Mouse (Mus musculus): ENCODE results near the gene Ccdc51. TPM values are rescaled to one million over a fixed set of nuclear protein-coding genes. Genes with fewer than 3 reads are reported as not detected.

The Ccdc51 gene
- polyA plus RNA-seq, 1 experiment from 2014 or later = 16.8 TPM

DNA sequence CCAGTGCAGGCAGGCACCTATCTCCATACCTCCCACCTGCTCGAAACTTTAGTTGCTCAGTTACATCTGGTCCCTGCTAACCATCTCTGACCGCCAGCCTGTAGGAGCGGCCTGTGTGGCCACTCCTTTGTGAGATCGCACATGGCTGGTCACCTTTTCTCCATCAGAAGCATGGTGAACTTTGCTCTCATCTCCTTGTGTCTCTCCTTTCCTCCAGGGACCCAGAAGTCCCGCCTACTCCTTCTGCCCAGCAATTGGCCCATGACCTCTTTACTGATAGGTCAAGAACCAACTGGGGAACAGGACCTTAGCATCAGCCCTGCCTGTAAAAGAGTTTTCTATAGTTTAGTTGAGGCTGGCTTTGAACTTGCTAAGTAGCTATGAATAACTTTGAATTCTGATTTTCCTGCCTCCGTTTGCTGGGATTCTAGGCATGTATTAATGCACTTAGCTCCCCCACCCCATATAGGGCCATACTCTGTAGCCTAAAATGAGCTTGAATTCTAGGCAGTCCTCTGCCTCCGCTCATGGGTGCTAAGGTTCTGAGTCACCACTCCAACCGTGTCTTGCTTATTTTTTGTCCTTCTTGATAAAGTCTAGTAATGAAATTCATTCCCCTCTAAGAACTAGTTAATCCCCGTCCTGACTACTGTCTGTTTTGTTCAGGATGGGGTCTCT, 32.2 kb upstream of the Ccdc51 start:
- H3K27ac ChIP-seq (ENCODE audit: low read length) = no peak overlapping the region
- H3K4me2 ChIP-seq (replicated peaks; ENCODE audit: low read depth, low read length) = no peak overlapping the region
- 80% methylated on average over 9 of the region's 9 CpGs for WGBS
- H3K36me3 ChIP-seq (ENCODE audit: insufficient read depth, low read length) = peaks cover 14% of the 10 kb centered on the region; the same call in 1 of the 2 replicates
- H3K4me1 ChIP-seq (ENCODE audit: insufficient read depth, low read length) = peaks cover 8% of the 10 kb centered on the region
- H3K27me3 ChIP-seq (ENCODE audit: insufficient read depth, low read length) = no peaks in the 10 kb centered on the region
- H3K9me3 ChIP-seq (ENCODE audit: low read length) = no peaks in the 10 kb centered on the region
- no peak for ATAC-seq (ENCODE audit: low FRiP score, low TSS enrichment)
- H3K9ac ChIP-seq (replicated peaks; ENCODE audit: low read length) = no peak overlapping the region
- no peak overlapping the region for H3K4me3 ChIP-seq (ENCODE audit: low read length)

DNA sequence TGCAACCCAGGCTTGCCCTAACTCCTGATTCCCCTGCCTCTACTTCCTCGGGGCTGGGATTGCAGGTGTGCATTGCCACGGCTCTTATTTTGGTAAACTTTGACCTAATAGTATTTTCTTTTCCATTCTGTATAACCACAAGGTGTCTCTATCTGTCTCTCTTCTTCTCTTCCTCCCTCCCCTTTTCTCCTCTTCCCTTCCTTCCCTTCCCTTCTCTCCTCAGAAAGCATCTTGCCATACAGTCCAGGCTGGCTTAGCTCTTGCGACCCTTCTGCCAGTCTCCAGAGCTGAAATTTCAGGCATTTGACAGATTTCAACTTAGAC, 31.7 kb upstream of the Ccdc51 start:
- H3K36me3 ChIP-seq (ENCODE audit: insufficient read depth, low read length) = peaks cover 14% of the 10 kb centered on the region; the same call in 1 of the 2 replicates
- no peak for ATAC-seq (ENCODE audit: low FRiP score, low TSS enrichment)
- H3K27me3 ChIP-seq (ENCODE audit: insufficient read depth, low read length) = no peaks in the 10 kb centered on the region
- H3K4me1 ChIP-seq (ENCODE audit: insufficient read depth, low read length) = peaks cover 12% of the 10 kb centered on the region
- no peak overlapping the region for H3K9ac ChIP-seq (replicated peaks; ENCODE audit: low read length)
- WGBS = 58% methylated on average over 3 of the region's 3 CpGs
- no peak overlapping the region for H3K27ac ChIP-seq (ENCODE audit: low read length)
- H3K4me3 ChIP-seq (ENCODE audit: low read length) = no peak overlapping the region
- H3K4me2 ChIP-seq (replicated peaks; ENCODE audit: low read depth, low read length) = no peak overlapping the region
- H3K9me3 ChIP-seq (ENCODE audit: low read length) = no peaks in the 10 kb centered on the region

GRCm38 (mm10) chr9:109051011-109051501, 31.2 kb upstream of the Ccdc51 start:
- H3K4me1 ChIP-seq (ENCODE audit: insufficient read depth, low read length) = peaks cover 12% of the 10 kb centered on the region
- no peaks in the 10 kb centered on the region for H3K27me3 ChIP-seq (ENCODE audit: insufficient read depth, low read length)
- no peak overlapping the region for H3K9ac ChIP-seq (replicated peaks; ENCODE audit: low read length)
- WGBS = 90% methylated on average over 13 of the region's 13 CpGs
- no peak overlapping the region for H3K27ac ChIP-seq (ENCODE audit: low read length)
- H3K4me2 ChIP-seq (replicated peaks; ENCODE audit: low read depth, low read length) = no peak overlapping the region
- no peak for ATAC-seq (ENCODE audit: low FRiP score, low TSS enrichment)
- H3K4me3 ChIP-seq (ENCODE audit: low read length) = no peak overlapping the region
- H3K36me3 ChIP-seq (ENCODE audit: insufficient read depth, low read length) = peaks cover 14% of the 10 kb centered on the region; the same call in 1 of the 2 replicates
- H3K9me3 ChIP-seq (ENCODE audit: low read length) = no peaks in the 10 kb centered on the region

DNA sequence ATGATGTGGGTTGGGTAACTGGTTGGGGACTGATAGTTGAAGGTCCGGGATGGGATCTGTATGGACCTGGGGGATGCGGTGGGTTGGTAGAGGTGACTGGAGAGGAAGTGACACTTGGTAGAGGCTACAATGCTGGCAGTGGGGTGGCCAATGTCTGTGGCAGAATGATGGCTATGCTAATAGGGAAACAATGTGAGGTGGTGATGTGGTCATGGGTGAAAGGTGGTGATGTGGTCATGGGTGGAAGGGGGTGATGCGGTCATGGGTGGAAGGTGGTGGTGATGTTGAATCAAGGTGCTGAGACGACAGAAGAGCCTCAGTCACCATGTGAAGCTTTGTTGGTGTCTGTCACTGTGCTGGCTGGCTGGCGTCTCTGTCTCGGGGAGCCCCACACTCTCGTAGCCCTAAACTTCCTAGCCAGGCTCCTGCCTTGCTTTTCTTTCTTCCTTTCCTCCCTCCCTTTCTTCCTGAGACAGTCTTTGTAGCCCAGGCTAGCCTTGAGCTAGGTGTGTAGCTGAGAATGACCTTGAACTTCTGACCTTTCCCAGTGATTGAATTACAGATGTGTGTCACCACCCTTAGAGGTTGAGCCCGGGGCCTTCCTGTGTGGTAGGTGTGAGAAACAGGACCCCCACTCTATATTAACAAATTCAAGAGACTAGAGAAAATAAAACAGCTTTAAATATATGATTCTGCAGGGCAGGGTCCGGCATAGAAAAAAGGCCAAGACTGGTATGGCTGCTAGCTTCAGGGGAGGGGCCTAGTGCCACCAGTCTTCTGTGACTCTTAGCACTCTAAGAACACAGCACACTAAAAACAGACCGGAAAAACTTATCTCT, 30.4 kb upstream of the Ccdc51 start:
- Histone ChIP-seq H3K36me3 (ENCODE audit: insufficient read depth, low read length) (peaks cover 21% of the 10 kb centered on the region), H3K4me3 (ENCODE audit: low read length) (no peak overlapping the region), H3K9ac (replicated peaks; ENCODE audit: low read length) (no peak overlapping the region), H3K4me2 (replicated peaks; ENCODE audit: low read depth, low read length) (no peak overlapping the region), H3K9me3 (ENCODE audit: low read length) (no peaks in the 10 kb centered on the region), H3K27me3 (ENCODE audit: insufficient read depth, low read length) (no peaks in the 10 kb centered on the region), H3K4me1 (ENCODE audit: insufficient read depth, low read length) (peaks cover 12% of the 10 kb centered on the region), H3K27ac (ENCODE audit: low read length) (no peak overlapping the region)
- no peak for ATAC-seq (ENCODE audit: low FRiP score, low TSS enrichment)
- WGBS = 90% methylated on average over 10 of the region's 10 CpGs

DNA sequence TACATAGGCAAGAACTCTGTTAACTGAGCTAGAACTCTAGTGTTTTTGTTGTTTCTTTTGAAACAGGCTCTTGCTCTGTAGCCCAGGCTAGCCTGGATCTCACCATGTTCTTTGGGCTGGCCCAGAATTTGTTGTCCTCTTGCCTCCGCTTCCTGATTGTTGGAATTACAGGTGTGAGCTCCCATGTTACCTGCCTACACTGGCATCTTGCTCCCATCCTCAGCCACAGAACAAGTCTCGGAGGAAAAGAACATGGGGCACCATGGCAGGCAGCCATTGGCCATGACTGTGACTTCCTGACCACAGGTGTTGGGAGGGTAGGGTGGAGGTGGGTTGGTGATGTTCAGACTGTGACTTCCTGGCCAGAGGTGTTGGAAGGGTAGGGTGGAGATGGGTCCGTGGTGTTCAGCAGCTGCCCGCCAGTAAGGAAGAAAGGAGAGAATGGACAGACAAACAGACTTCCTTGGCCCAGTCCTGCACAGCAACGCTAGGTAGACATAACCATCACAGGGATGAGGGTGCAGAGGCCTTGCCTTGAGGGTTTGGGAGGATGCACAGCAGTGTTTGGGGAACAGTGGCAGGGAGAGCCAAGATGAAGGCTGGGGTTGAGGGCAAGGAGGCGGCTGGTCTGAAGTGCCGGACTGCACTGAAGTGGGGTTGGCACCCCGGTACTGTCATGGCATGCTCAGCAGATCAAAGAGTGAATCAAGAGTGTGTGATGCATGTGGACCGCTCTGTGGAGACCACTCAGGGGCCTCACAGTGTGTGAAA, 29.6 kb upstream of the Ccdc51 start:
- WGBS = 86% methylated on average over 9 of the region's 9 CpGs
- ATAC-seq (ENCODE audit: low FRiP score, low TSS enrichment) = no peak

GRCm38 (mm10) chr9:109053366-109053765, 28.9 kb upstream of the Ccdc51 start:
- H3K27me3 ChIP-seq (ENCODE audit: insufficient read depth, low read length) = no peaks in the 10 kb centered on the region
- H3K4me2 ChIP-seq (replicated peaks; ENCODE audit: low read depth, low read length) = no peak overlapping the region
- no peak overlapping the region for H3K4me3 ChIP-seq (ENCODE audit: low read length)
- no peak overlapping the region for H3K9ac ChIP-seq (replicated peaks; ENCODE audit: low read length)
- 74% methylated on average over 3 of the region's 3 CpGs for WGBS
- H3K36me3 ChIP-seq (ENCODE audit: insufficient read depth, low read length) = peaks cover 36% of the 10 kb centered on the region
- H3K27ac ChIP-seq (ENCODE audit: low read length) = no peak overlapping the region
- peaks cover 13% of the 10 kb centered on the region for H3K4me1 ChIP-seq (ENCODE audit: insufficient read depth, low read length)
- no peaks in the 10 kb centered on the region for H3K9me3 ChIP-seq (ENCODE audit: low read length)
- ATAC-seq (ENCODE audit: low FRiP score, low TSS enrichment) = no peak

More for the DNA sequence above, 29.6 kb upstream of the Ccdc51 start:
- Histone ChIP-seq H3K9me3 (ENCODE audit: low read length) (no peaks in the 10 kb centered on the region), H3K36me3 (ENCODE audit: insufficient read depth, low read length) (peaks cover 29% of the 10 kb centered on the region), H3K4me2 (replicated peaks; ENCODE audit: low read depth, low read length) (no peak overlapping the region), H3K27ac (ENCODE audit: low read length) (no peak overlapping the region), H3K9ac (replicated peaks; ENCODE audit: low read length) (no peak overlapping the region), H3K4me1 (ENCODE audit: insufficient read depth, low read length) (peaks cover 12% of the 10 kb centered on the region), H3K27me3 (ENCODE audit: insufficient read depth, low read length) (no peaks in the 10 kb centered on the region), H3K4me3 (ENCODE audit: low read length) (no peak overlapping the region)

- 73% methylated on average over 6 of the region's 6 CpGs for whole genome bisulfite sequencing
- Histone ChIP-seq H3K4me1 (ENCODE audit: insufficient read depth, low read length) (peaks cover 18% of the 10 kb centered on the region), H3K4me3 (ENCODE audit: low read length) (no peak overlapping the region), H3K27me3 (ENCODE audit: insufficient read depth, low read length) (no peaks in the 10 kb centered on the region), H3K36me3 (ENCODE audit: insufficient read depth, low read length) (peaks cover 38% of the 10 kb centered on the region), H3K4me2 (replicated peaks; ENCODE audit: low read depth, low read length) (no peak overlapping the region), H3K27ac (ENCODE audit: low read length) (peak overlapping the region; percentile 79; the same call in 1 of the 2 replicates), H3K9me3 (ENCODE audit: low read length) (no peaks in the 10 kb centered on the region), H3K9ac (replicated peaks; ENCODE audit: low read length) (0 out of 2 replicates have a peak overlapping the region, but pooled peaks have one; percentile 59)
- ATAC-seq (ENCODE audit: low FRiP score, low TSS enrichment) = no peak
Measured at GRCm38 (mm10) chr9:109053851-109054250, 28.4 kb upstream of the Ccdc51 start.

DNA sequence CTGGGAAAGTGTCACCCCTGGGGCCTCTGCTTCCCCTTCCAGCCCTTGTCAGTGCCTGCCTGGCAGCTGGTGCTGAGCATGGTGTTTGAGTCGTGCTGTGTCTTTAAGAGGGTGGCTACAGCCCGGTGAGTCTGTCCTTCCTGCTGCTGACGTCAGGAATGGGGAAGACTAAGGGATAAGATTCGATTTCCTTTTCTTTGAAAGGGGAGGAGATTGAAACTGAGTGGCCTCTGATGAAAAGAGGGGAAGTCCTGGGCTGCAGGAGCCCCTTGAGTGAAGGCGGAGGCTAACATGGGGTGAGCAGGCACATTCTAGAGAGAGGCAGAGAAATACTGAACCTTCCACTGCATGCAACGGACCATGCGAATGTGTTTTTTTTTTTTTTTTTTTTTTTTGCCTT, 27.6 kb upstream of the Ccdc51 start:
- WGBS = 4% methylated on average over 7 of the region's 7 CpGs
- peak overlapping the region; percentile 59 for H3K9ac ChIP-seq (replicated peaks; ENCODE audit: low read length)
- H3K4me2 ChIP-seq (replicated peaks; ENCODE audit: low read depth, low read length) = peak overlapping the region; percentile 52
- H3K27ac ChIP-seq (ENCODE audit: low read length) = peak overlapping the region; percentile 79
- peaks cover 38% of the 10 kb centered on the region for H3K36me3 ChIP-seq (ENCODE audit: insufficient read depth, low read length)
- H3K4me1 ChIP-seq (ENCODE audit: insufficient read depth, low read length) = peaks cover 18% of the 10 kb centered on the region
- peak overlapping the region; percentile 41 for H3K4me3 ChIP-seq (ENCODE audit: low read length)
- H3K27me3 ChIP-seq (ENCODE audit: insufficient read depth, low read length) = no peaks in the 10 kb centered on the region
- H3K9me3 ChIP-seq (ENCODE audit: low read length) = no peaks in the 10 kb centered on the region
- ATAC-seq (ENCODE audit: low FRiP score, low TSS enrichment) = peak; percentile 75

- Histone ChIP-seq H3K27me3 (ENCODE audit: insufficient read depth, low read length) (no peaks in the 10 kb centered on the region), H3K27ac (ENCODE audit: low read length) (peak overlapping the region; percentile 79), H3K4me1 (ENCODE audit: insufficient read depth, low read length) (peaks cover 18% of the 10 kb centered on the region), H3K4me2 (replicated peaks; ENCODE audit: low read depth, low read length) (peak overlapping the region; percentile 52), H3K9me3 (ENCODE audit: low read length) (no peaks in the 10 kb centered on the region), H3K9ac (replicated peaks; ENCODE audit: low read length) (peak overlapping the region; percentile 59), H3K36me3 (ENCODE audit: insufficient read depth, low read length) (peaks cover 38% of the 10 kb centered on the region), H3K4me3 (ENCODE audit: low read length) (peak overlapping the region; percentile 41)
- WGBS = 89% methylated on average over 12 of the region's 12 CpGs
- ATAC-seq (ENCODE audit: low FRiP score, low TSS enrichment) = no peak
Measured at GRCm38 (mm10) chr9:109055271-109056030, 26.8 kb upstream of the Ccdc51 start.
